Mouse (Mus musculus) CH12.LX (cell line): ENCODE results near the gene Aass. TPM values are rescaled to one million over a fixed set of nuclear protein-coding genes. Genes with fewer than 3 reads are reported as not detected.

Experiments used
- DNase-seq: peaks from one replicate; pipeline ENCODE4 v3.0.0-alpha.2; 2013; ENCODE audit errors: extremely low read depth
- H3K27ac ChIP-seq: 2 replicates; pipeline ENCODE4 v1.5.1; 2012; ENCODE audit warnings: low read depth, mild to moderate bottlenecking, control low read depth, moderate library complexity; ENCODE audit not compliant: insufficient read depth
- H3K27me3 ChIP-seq: replicated peaks from 2 replicates; pipeline ENCODE3; 2012; ENCODE audit warnings: inconsistent platforms
- H3K36me3 ChIP-seq, 2 experiments: replicated peaks in 1 of 2; 2 replicates each; pipeline versions ENCODE3 to v1.6.1; 2012; ENCODE audit warnings: inconsistent platforms in 1 of 2, low read length in 1 of 2, mild to moderate bottlenecking in 1 of 2, mixed read lengths in 1 of 2, moderate library complexity in 1 of 2; ENCODE audit not compliant: control insufficient read depth in 1 of 2, insufficient read depth in 1 of 2
- H3K4me1 ChIP-seq, 2 experiments: 2 replicates each; pipeline ENCODE4 v1.6.1; 2012; ENCODE audit warnings: inconsistent platforms in 1 of 2, moderate library complexity in 1 of 2; ENCODE audit not compliant: insufficient read depth in 2 of 2, control insufficient read depth in 1 of 2
- H3K4me2 ChIP-seq: 2 replicates; pipeline ENCODE4 v1.6.1; 2012; ENCODE audit warnings: low read depth, mild to moderate bottlenecking, control low read depth; ENCODE audit not compliant: poor library complexity, insufficient read depth, severe bottlenecking
- H3K4me3 ChIP-seq, 3 experiments: fragments of 150-350 bp in 1 of 3; sonication (generic) in 1 of 3; replicated peaks in 1 of 3; 2 replicates each; pipeline versions ENCODE3 to v1.5.1; 2011 to 2012; ENCODE audit warnings: low read depth in 2 of 3, low read length in 2 of 3, mild to moderate bottlenecking in 2 of 3, moderate library complexity in 2 of 3, control low read depth in 1 of 3, improper control_type of control experiment in 1 of 3, inconsistent platforms in 1 of 3, mixed read lengths in 1 of 3; ENCODE audit not compliant: poor library complexity in 1 of 3
- H3K79me2 ChIP-seq: replicated peaks from 2 replicates; pipeline ENCODE4 v1.6.1; 2012; ENCODE audit warnings: mild to moderate bottlenecking, moderate library complexity; ENCODE audit not compliant: control insufficient read depth, poor library complexity, insufficient read depth, severe bottlenecking; ENCODE audit errors: extremely low read depth
- H3K9ac ChIP-seq: 2 replicates; pipeline ENCODE4 v1.6.1; 2012; ENCODE audit warnings: low read depth, mild to moderate bottlenecking, control low read depth, moderate library complexity; ENCODE audit not compliant: insufficient read depth
- H3K9me3 ChIP-seq: replicated peaks from 2 replicates; pipeline ENCODE3; 2012; ENCODE audit warnings: low read length, inconsistent platforms, mixed read lengths
- CHD1 ChIP-seq: IDR thresholded peaks from 2 replicates; pipeline ENCODE4 v1.6.1; 2012; ENCODE audit warnings: low read depth, low read length, improper control_type of control experiment, inconsistent platforms
- CHD2 ChIP-seq: IDR thresholded peaks from 2 replicates; pipeline ENCODE4 v1.6.1; 2011; ENCODE audit warnings: low read length, improper control_type of control experiment
- E2F4 ChIP-seq: IDR thresholded peaks from 2 replicates; pipeline ENCODE4 v1.6.1; 2011; ENCODE audit warnings: low read depth, low read length, improper control_type of control experiment; ENCODE audit not compliant: insufficient replicate concordance
- EP300 ChIP-seq: IDR thresholded peaks from 2 replicates; pipeline ENCODE4 v1.6.1; 2011; ENCODE audit warnings: low read length, improper control_type of control experiment
- ETS1 ChIP-seq: conservative IDR thresholded peaks from 2 replicates; pipeline ENCODE4 v1.6.1; 2012; ENCODE audit warnings: low read depth, mild to moderate bottlenecking, inconsistent platforms, low read length, improper control_type of control experiment, moderate library complexity
- GABPA ChIP-seq: IDR thresholded peaks from 2 replicates; pipeline ENCODE4 v1.6.1; 2012; ENCODE audit warnings: low read depth, low read length, improper control_type of control experiment, inconsistent platforms; ENCODE audit not compliant: insufficient replicate concordance
- HCFC1 ChIP-seq: IDR thresholded peaks from 2 replicates; pipeline ENCODE4 v1.6.1; 2012; ENCODE audit warnings: low read depth, mild to moderate bottlenecking, inconsistent platforms, low read length, improper control_type of control experiment
- IRF4 ChIP-seq: IDR thresholded peaks from 2 replicates; pipeline ENCODE4 v1.6.1; 2014; ENCODE audit warnings: low read depth, mild to moderate bottlenecking, inconsistent platforms, low read length, improper control_type of control experiment
- JUN ChIP-seq: IDR thresholded peaks from 2 replicates; pipeline ENCODE4 v1.6.1; 2011; ENCODE audit warnings: low read depth, mild to moderate bottlenecking, low read length, improper control_type of control experiment, moderate library complexity; ENCODE audit not compliant: insufficient read depth
- JUND ChIP-seq: conservative IDR thresholded peaks from 2 replicates; pipeline ENCODE4 v1.6.1; 2011; ENCODE audit warnings: low read depth, low read length, improper control_type of control experiment
- MAZ ChIP-seq: IDR thresholded peaks from 2 replicates; pipeline ENCODE4 v1.6.1; 2012; ENCODE audit warnings: low read depth, mild to moderate bottlenecking, inconsistent platforms, low read length, improper control_type of control experiment, moderate library complexity
- MEF2A ChIP-seq: IDR thresholded peaks from 2 replicates; pipeline ENCODE4 v1.6.1; 2014; ENCODE audit warnings: low read depth, mild to moderate bottlenecking, inconsistent platforms, low read length, improper control_type of control experiment, borderline replicate concordance
- MXI1 ChIP-seq: IDR thresholded peaks from 2 replicates; pipeline ENCODE4 v1.6.1; 2011; ENCODE audit warnings: mild to moderate bottlenecking, low read depth, low read length, improper control_type of control experiment
- NELFE ChIP-seq: IDR thresholded peaks from 2 replicates; pipeline ENCODE4 v1.6.1; 2011; ENCODE audit warnings: low read depth, low read length, improper control_type of control experiment
- NRF1 ChIP-seq: IDR thresholded peaks from 2 replicates; pipeline ENCODE4 v1.6.1; 2014; ENCODE audit warnings: low read depth, mild to moderate bottlenecking, inconsistent platforms, low read length, improper control_type of control experiment, moderate library complexity
- PAX5 ChIP-seq: IDR thresholded peaks from 2 replicates; pipeline ENCODE4 v1.6.1; 2012; ENCODE audit warnings: low read length, inconsistent platforms, mixed read lengths
- POLR2A ChIP-seq: IDR thresholded peaks from 2 replicates; pipeline ENCODE4 v1.6.1; 2011; ENCODE audit warnings: low read depth, mild to moderate bottlenecking, improper control_type of control experiment, low read length
- POLR2AphosphoS2 ChIP-seq: IDR thresholded peaks from 2 replicates; pipeline ENCODE4 v1.6.1; 2011; ENCODE audit warnings: low read depth, low read length, improper control_type of control experiment
- RAD21 ChIP-seq: IDR thresholded peaks from 2 replicates; pipeline ENCODE4 v1.6.1; 2011; ENCODE audit warnings: low read depth, mild to moderate bottlenecking, low read length, improper control_type of control experiment, moderate library complexity
- SMC3 ChIP-seq: IDR thresholded peaks from 2 replicates; pipeline ENCODE4 v1.6.1; 2011; ENCODE audit warnings: low read depth, low read length, improper control_type of control experiment
- TBP ChIP-seq: conservative IDR thresholded peaks from 2 replicates; pipeline ENCODE4 v1.6.1; 2011; ENCODE audit warnings: low read depth, low read length, improper control_type of control experiment
- USF1 ChIP-seq: IDR thresholded peaks from 2 replicates; pipeline ENCODE4 v1.6.1; 2014; ENCODE audit warnings: low read depth, mild to moderate bottlenecking, inconsistent platforms, low read length, improper control_type of control experiment
- ZC3H11A ChIP-seq: IDR thresholded peaks from 2 replicates; pipeline ENCODE4 v1.6.1; 2012; ENCODE audit warnings: low read depth, mild to moderate bottlenecking, inconsistent platforms, low read length, improper control_type of control experiment
- ZMIZ1 ChIP-seq: IDR thresholded peaks from 2 replicates; pipeline ENCODE4 v1.6.1; 2012; ENCODE audit warnings: low read depth, mild to moderate bottlenecking, inconsistent platforms, low read length, improper control_type of control experiment
- ZNF384 ChIP-seq: IDR thresholded peaks from 2 replicates; pipeline ENCODE4 v1.6.1; 2012; ENCODE audit warnings: low read depth, low read length, improper control_type of control experiment, inconsistent platforms
- dilution Hi-C: fragments of 300-500 bp; cut with MboI; formaldehyde crosslinking; loops from 2 replicates; pipeline ENCODE4 v1.14.3; 2020; ENCODE audit warnings: low sequenced_read_pairs; ENCODE audit not compliant: extremely low pct_unique_long_range_greater_than_20kb, extremely low pct_ligation_motif_present
- in situ Hi-C: fragments of 300-500 bp; cut with MboI; formaldehyde crosslinking; loops from 3 replicates; pipeline ENCODE4 v1.14.3; 2019; ENCODE audit warnings: low sequenced_read_pairs, low pct_ligation_motif_present, low pct_unique_long_range_greater_than_20kb, mixed read lengths
- polyA plus RNA-seq: library from polyadenylated mRNA; unstranded; fragments of >175 nt; gene quantifications from 2 replicates; pipeline ENCODE4 v1.2.1, GENCODE M21; 2012; ENCODE audit warnings: low read depth; ENCODE audit not compliant: insufficient read length
- total RNA-seq, 2 experiments: library from RNA; depleted of rRNA; stranded (reverse); fragments of 300-350 nt in 1 of 2; fragments of >200 nt in 1 of 2; gene quantifications; 2 replicates each; pipeline ENCODE4 v1.2.3; 2012 to 2014

The Aass gene
- total and polyA plus RNA-seq, 3 experiments: not detected

DNA sequence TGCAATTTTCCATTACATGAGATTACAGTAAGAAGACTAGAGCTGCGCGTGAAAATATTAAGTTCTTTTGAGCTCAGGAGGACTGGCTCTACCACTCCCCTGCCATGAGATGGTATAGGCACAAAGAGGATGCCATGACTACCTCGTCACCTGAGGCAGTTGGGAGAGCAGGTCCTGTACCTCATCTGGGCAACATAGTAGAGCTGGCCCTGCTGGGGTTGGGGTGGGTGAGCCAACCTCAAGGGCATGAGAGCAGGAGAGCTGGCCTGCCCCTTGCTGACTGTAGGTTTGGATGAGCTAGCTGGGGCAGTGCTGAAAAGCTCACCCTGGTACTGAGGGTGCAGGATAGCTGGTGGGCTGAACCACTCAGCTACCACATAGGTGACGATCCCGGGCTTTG is 77.1 kb downstream of the Aass start:
- Histone ChIP-seq H3K9me3 (no peaks in the 10 kb centered on the region), H3K4me2 (no peak overlapping the region), H3K27me3 (no peaks in the 10 kb centered on the region), H3K9ac (no peak overlapping the region), H3K4me3 (no peak overlapping the region), H3K79me2 (no peaks in the 10 kb centered on the region), H3K4me1 (no peaks in the 10 kb centered on the region), H3K27ac (no peak overlapping the region), H3K36me3 (no peaks in the 10 kb centered on the region)
- dilution Hi-C loops: no loop called here
- no peak for TF ChIP-seq EP300
- no peak for TF ChIP-seq POLR2AphosphoS2
- no peak for TF ChIP-seq HCFC1
- TF ChIP-seq TBP: no peak
- no peak for TF ChIP-seq MAZ
- no peak for TF ChIP-seq JUN
- no peak for TF ChIP-seq ZNF384
- no peak for TF ChIP-seq CHD2
- TF ChIP-seq NRF1: no peak
- no peak for TF ChIP-seq MEF2A
- TF ChIP-seq NELFE: no peak
- no peak for TF ChIP-seq JUND
- no peak for TF ChIP-seq IRF4
- no peak for TF ChIP-seq CHD1
- TF ChIP-seq ZMIZ1: no peak
- no peak for TF ChIP-seq USF1
- no peak for DNase-seq
- in situ Hi-C loops: no loop called here

DNA sequence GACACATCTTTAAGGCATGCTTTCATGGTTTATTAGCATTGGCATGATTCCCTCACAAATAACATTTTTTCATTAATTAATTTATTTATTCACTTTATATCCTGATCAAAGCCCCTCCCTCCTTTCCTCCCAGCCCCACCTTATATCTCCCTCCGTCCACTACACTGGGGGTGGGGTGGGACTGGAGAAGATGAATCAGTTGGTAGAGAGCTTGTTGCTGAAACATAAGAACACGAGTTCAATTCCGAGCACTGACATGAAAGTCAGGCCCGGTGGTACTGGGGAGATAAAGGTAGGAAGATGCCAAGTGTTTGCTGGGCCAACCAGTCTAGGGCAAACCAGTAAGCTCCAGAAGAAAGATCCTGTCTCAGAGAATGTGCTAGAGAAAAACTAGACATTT is 84.0 kb downstream of the Aass start:
- Histone ChIP-seq H3K9me3 (no peaks in the 10 kb centered on the region), H3K79me2 (no peaks in the 10 kb centered on the region), H3K4me1 (no peaks in the 10 kb centered on the region), H3K4me2 (no peak overlapping the region), H3K27me3 (no peaks in the 10 kb centered on the region), H3K36me3 (no peaks in the 10 kb centered on the region), H3K27ac (no peak overlapping the region), H3K4me3 (no peak overlapping the region), H3K9ac (no peak overlapping the region)
- in situ Hi-C loops (no loop called here), dilution Hi-C loops (no loop called here)
- TF ChIP-seq CHD1 (no peak), HCFC1 (no peak), ETS1 (no peak), PAX5 (no peak), E2F4 (no peak), ZC3H11A (no peak), EP300 (no peak), GABPA (no peak), RAD21 (no peak), SMC3 (no peak), NRF1 (no peak), USF1 (no peak), MXI1 (no peak), POLR2AphosphoS2 (no peak), IRF4 (no peak), POLR2A (no peak)
- DNase-seq: no peak
